Mouse (Mus musculus) E14TG2a.4 (cell line): ENCODE data around the gene Prdx1.
A peak's percentile ranks its signal among the peaks of the same experiment; 100 is the strongest.

Experiments used
- H3K27me3 ChIP-seq: 2 replicates; pipeline ENCODE4 v1.6.1; 2014; ENCODE audit warnings: low read length, control low read depth; ENCODE audit not compliant: insufficient read depth
- H3K36me3 ChIP-seq: 2 replicates; pipeline ENCODE4 v1.6.1; 2014; ENCODE audit warnings: low read length, control low read depth; ENCODE audit not compliant: insufficient read depth
- H3K4me1 ChIP-seq: replicated peaks from 2 replicates; pipeline ENCODE4 v1.6.1; 2014; ENCODE audit warnings: low read depth, low read length, control low read depth
- H3K4me3 ChIP-seq: replicated peaks from 2 replicates; pipeline ENCODE4 v1.5.1; 2014; ENCODE audit warnings: mild to moderate bottlenecking, low read length
- H3K9me3 ChIP-seq: 2 replicates; pipeline ENCODE4 v1.6.1; 2014; ENCODE audit warnings: low read length, control low read depth
- CTCF ChIP-seq: conservative IDR thresholded peaks from 2 replicates; pipeline ENCODE4 v1.5.1; 2014; ENCODE audit warnings: low read length
- NANOG ChIP-seq: IDR thresholded peaks from 2 replicates; pipeline ENCODE4 v1.6.1; 2014; ENCODE audit warnings: borderline replicate concordance, low read length, mixed read lengths
- POU5F1 ChIP-seq: IDR thresholded peaks from 2 replicates; pipeline ENCODE4 v1.6.1; 2014; ENCODE audit warnings: low read length, borderline replicate concordance

Gene Prdx1

DNA sequence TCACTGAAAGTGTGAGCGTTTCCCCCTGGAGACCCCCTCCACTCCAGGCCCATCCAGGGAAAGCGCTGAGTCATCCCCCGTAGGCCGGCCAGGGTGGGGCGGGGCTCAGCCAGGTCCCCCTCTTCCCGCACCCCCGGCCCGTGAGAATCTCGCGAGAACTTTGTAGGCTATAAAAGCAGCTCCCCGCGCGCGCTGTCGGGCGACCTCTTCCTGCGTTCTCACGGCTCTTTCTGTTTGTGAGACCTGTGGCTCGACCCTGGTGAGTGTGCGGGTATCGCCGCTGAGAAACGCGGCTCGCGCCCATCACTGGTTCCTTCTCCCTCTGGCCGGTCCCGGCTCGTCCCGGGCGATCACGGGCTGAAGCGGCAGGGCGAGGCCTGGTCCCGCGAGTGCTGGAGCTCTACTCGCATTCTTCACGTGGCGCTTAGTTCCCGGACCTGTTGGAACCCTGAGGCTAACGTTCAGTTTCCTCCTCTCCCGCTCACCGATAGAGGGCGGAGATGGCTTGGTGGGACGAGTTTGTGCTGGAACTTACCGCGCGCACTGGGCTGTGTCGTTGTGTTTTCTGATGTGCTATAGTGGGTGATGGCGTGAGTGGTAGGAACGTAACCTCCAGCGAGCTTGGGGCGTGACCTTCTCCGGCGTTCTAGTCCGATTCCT is at the start of gene Prdx1:
Gene Prdx1 (plus strand): TSS at position 143 of the 660 bp plus-strand sequence.
- peak; percentile 51 for TF ChIP-seq CTCF
- no peak for TF ChIP-seq NANOG
- no peak for TF ChIP-seq POU5F1
- H3K4me1 ChIP-seq, result peaks cover 67% of the 10 kb centered on the region
- no peaks in the 10 kb centered on the region for H3K9me3 ChIP-seq
- H3K36me3 ChIP-seq, result peaks cover 42% of the 10 kb centered on the region
- H3K4me3 ChIP-seq, result peak within 1 kb of the TSS; percentile 94
- no peaks in the 10 kb centered on the region for H3K27me3 ChIP-seq

DNA sequence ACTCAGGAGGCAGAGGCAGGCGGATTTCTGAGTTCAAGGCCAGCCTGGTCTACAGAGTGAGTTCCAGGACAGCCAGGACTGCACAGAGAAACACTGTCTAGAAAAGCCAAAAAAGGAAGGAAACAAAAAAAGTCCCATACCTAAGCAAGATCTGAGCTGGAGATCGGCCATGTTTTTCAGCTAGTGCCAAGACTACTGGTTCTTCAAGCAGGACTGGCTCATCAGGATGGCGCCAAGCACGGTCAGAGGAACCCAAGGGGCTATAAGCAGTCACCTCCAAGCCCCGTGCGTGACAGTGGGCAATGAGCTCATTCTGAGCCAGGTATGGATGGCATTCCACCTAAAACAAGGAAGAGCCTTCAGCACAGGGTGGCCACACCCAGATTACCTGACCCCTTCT is 46.5 kb upstream of the Prdx1 start:
- Histone ChIP-seq H3K4me3 (no peak overlapping the region), H3K27me3 (no peaks in the 10 kb centered on the region), H3K4me1 (peaks cover 24% of the 10 kb centered on the region), H3K9me3 (no peaks in the 10 kb centered on the region), H3K36me3 (peaks cover 96% of the 10 kb centered on the region)
- no peak for TF ChIP-seq POU5F1
- TF ChIP-seq CTCF, result no peak
- TF ChIP-seq NANOG, result no peak

DNA sequence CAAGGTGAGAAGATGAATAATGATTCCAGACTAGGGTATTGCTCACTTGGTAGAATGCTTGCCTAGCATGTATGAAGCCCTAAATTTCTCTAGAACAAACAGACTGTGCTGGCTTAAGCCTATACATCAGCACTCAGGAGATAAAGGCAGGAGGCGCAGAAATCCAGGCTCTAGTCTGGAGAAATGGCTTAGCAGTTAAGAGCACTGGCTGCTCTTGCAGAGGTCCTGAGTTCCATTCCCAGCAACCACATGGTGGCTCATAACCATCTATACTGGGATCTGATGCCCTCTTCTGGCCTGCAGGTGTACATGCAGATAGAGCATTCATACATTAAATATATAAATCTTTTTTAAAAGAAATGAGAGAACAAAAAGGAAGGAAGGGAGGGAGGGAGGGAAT is 43.3 kb upstream of the Prdx1 start:
- Histone ChIP-seq H3K9me3 (no peaks in the 10 kb centered on the region), H3K36me3 (peaks cover 97% of the 10 kb centered on the region), H3K4me1 (peaks cover 55% of the 10 kb centered on the region), H3K27me3 (no peaks in the 10 kb centered on the region), H3K4me3 (no peak overlapping the region)
- no peak for TF ChIP-seq POU5F1
- TF ChIP-seq CTCF, result peak; percentile 26
- TF ChIP-seq NANOG, result no peak

DNA sequence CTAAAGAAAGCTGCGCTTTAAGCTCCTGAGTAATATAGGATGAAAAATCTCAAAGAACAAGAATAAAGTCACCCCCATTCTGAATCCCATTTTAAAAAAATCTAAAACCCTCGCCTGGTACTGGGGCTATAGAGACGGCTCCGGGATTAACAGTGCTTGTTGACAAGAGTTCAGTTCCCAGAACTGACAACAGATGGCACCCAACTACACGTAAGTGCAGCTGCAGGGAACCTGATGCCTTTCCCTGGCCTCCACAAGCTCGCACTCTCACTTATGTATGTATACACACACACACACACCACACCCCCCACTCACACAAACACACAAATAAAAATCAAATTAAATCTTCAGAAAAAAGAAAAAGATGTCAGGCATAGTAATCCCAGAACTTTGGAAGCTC is 41.0 kb upstream of the Prdx1 start:
- H3K9me3 ChIP-seq, result no peaks in the 10 kb centered on the region
- H3K27me3 ChIP-seq, result no peaks in the 10 kb centered on the region
- peaks cover 97% of the 10 kb centered on the region for H3K36me3 ChIP-seq
- H3K4me3 ChIP-seq, result no peak overlapping the region
- peak; percentile 36; the same call in 1 of the 2 replicates for TF ChIP-seq CTCF
- TF ChIP-seq POU5F1, result no peak
- peaks cover 76% of the 10 kb centered on the region for H3K4me1 ChIP-seq

DNA sequence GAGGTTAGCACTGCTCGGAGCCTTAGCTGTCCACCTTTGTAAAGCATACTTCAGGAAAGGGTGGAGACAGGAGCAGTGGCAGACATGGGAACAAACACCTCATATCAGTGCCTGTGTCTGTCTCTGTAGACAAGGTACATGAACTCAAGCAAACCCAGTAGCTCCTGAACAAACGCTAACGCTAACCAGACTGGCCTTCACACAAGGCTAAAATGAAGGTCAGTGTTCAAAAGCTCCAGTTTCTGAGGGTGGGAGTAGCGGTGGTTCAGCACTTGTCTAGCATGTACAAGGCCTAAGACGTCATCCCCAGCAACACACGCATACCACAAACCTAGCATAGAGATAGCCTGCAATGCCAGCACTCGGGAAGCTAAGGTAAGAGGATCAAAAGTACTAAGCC is 39.7 kb upstream of the Prdx1 start:
- Histone ChIP-seq H3K9me3 (no peaks in the 10 kb centered on the region), H3K4me1 (peaks cover 83% of the 10 kb centered on the region), H3K4me3 (no peak overlapping the region; the same call in 1 of the 2 replicates), H3K27me3 (no peaks in the 10 kb centered on the region), H3K36me3 (peaks cover 92% of the 10 kb centered on the region)
- TF ChIP-seq POU5F1 (no peak), NANOG (no peak), CTCF (no peak)

DNA sequence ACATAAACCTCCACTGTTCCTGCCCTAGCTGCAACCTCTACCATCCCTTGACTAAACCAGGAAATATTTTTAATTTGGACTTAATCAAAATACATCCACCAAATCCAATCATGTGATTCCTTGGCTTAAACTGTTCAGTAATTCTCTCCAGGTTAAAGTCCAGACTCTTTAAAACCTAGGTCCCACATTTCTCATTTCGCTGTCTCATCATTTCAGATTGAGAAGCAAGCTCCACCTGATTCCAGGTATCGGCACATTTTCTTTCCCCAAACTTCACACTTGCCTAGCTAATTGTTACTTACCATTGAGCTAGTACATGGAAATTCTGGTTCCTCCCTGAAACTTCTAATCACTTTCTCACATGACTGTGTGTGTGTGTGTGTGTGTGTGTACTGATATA is 35.9 kb upstream of the Prdx1 start:
- H3K4me1 ChIP-seq, result peaks cover 69% of the 10 kb centered on the region
- H3K9me3 ChIP-seq, result no peaks in the 10 kb centered on the region
- peaks cover 58% of the 10 kb centered on the region for H3K36me3 ChIP-seq
- H3K27me3 ChIP-seq, result no peaks in the 10 kb centered on the region
- H3K4me3 ChIP-seq, result peak overlapping the region; percentile 95
- TF ChIP-seq POU5F1, result no peak
- no peak for TF ChIP-seq NANOG
- TF ChIP-seq CTCF, result no peak

DNA sequence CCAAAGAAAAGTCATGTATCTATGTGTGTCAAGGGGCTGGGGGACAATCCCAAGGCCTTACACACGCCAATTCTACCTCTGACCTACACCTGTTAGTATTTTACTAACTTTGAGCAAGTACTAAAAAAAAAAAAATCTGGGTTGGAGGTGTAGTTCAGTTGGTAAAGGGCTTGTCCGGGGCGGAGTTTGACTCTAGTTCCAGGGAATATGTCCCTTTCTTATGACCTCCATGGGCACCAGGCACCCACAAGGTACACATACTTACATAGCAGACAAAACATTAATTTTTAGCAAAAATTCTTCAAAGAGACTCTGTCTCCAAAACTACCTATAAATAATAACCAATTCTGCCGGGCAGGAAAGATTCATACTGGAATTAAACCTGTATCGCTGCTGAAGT is 35.0 kb upstream of the Prdx1 start:
- no peaks in the 10 kb centered on the region for H3K27me3 ChIP-seq
- peak overlapping the region; percentile 95 for H3K4me3 ChIP-seq
- peaks cover 48% of the 10 kb centered on the region for H3K36me3 ChIP-seq
- H3K4me1 ChIP-seq, result peaks cover 68% of the 10 kb centered on the region
- TF ChIP-seq CTCF (no peak), NANOG (no peak), POU5F1 (no peak)
- H3K9me3 ChIP-seq, result no peaks in the 10 kb centered on the region

DNA sequence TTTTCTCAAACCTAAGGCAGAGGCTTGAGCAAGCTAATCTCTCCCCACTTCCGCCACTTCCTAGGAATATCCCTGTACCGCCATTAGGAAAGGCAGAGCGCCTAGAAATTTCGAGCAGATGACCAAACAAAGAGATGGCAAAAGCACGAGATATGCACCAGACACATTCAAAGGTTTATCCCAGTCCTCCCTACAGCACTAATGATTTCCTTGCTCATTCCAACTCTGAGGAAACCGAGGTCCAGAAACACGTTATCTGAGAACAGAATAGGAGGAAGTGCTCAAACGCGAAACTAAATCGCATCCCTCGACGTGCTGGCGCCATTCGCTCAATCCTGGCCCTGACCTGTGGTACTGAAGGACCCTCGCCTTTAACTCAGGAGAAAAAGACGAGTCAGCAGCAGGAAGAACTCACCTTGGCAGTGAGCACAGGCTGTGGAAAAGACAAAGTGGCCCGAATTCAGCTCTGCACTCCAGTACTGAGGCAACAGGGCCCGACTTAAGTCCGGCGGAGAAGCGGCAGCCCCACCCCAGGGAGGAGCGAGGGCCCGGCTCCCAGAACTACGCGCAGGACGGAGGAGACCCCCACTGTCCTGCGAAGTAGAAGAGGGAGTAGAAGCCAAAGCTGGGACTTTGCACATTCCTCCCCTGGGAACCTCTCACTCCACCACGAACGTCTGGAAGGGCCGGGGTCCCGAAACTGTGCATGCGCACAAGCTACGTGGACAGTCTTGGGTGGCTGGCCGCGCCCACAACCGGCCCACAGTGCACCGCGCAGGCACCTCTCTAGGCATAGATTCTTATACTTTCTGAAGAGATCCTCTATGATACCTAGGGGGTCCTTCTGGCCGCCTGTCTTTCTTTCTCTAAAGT is 34.2 kb upstream of the Prdx1 start, which contains the start of gene Akr1a1:
Gene Akr1a1 (minus strand): TSS at position 757 of the 873 bp plus-strand sequence.
- no peaks in the 10 kb centered on the region for H3K9me3 ChIP-seq
- no peaks in the 10 kb centered on the region for H3K27me3 ChIP-seq
- H3K4me3 ChIP-seq, result peak within 1 kb of the TSS; percentile 95
- H3K36me3 ChIP-seq, result peaks cover 40% of the 10 kb centered on the region
- H3K4me1 ChIP-seq, result peaks cover 68% of the 10 kb centered on the region
- TF ChIP-seq NANOG (no peak), CTCF (no peak), POU5F1 (no peak)

DNA sequence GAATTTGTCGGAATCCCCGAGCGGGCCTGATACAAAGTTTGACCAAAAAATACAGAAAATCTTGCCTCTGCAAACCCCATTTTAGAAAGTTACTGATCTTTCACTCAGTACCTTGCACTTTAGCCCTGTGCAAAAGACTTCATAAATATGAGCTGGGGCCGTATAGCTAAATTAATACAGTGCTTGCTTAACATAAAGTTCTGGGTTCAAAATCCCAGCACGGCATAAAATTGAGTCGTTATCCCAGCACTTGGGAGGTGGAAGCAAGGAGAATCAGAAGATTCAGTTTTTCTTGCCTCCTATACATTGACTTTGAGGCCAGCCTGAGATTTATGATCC is 33.6 kb upstream of the Prdx1 start:
- H3K9me3 ChIP-seq, result no peaks in the 10 kb centered on the region
- H3K27me3 ChIP-seq, result no peaks in the 10 kb centered on the region
- TF ChIP-seq POU5F1 (no peak), CTCF (no peak), NANOG (no peak)
- H3K36me3 ChIP-seq, result peaks cover 34% of the 10 kb centered on the region
- H3K4me3 ChIP-seq, result peak overlapping the region; percentile 95
- peaks cover 68% of the 10 kb centered on the region for H3K4me1 ChIP-seq
